Mouse (Mus musculus) MEL (cell line): Measurements from ENCODE around the gene Gm45208. TPM values are rescaled to one million over a fixed set of nuclear protein-coding genes. Genes with fewer than 3 reads are reported as not detected.
"Not testable (repeated sequence)": the region's sequence is repeated elsewhere in the genome, so short reads cannot be mapped to it uniquely, and the experiment has no call there.

Experiments
- DNase-seq: peaks from one replicate; pipeline ENCODE4 v3.0.0; 2011; ENCODE audit warnings: low read depth, low spot score
- H3K27ac ChIP-seq: 2 replicates; pipeline ENCODE4 v1.5.1; 2012; ENCODE audit warnings: low read depth, mild to moderate bottlenecking, control low read depth, low read length, moderate library complexity; ENCODE audit not compliant: control insufficient read depth
- H3K27me3 ChIP-seq, 2 experiments: fragments of 150-350 bp in 1 of 2; sonication (generic) in 1 of 2; 2 replicates each; pipeline ENCODE4 v1.6.1; 2012; ENCODE audit warnings: low read length in 2 of 2, mild to moderate bottlenecking in 2 of 2, improper control_type of control experiment in 1 of 2, moderate library complexity in 1 of 2; ENCODE audit not compliant: insufficient read depth in 2 of 2, control insufficient read depth in 1 of 2
- H3K36me3 ChIP-seq, 2 experiments: 2 replicates each; pipeline ENCODE4 v1.6.1; 2012 to 2014; ENCODE audit warnings: low read length in 2 of 2, improper control_type of control experiment in 1 of 2, inconsistent platforms in 1 of 2, mild to moderate bottlenecking in 1 of 2; ENCODE audit not compliant: insufficient read depth in 2 of 2, control insufficient read depth in 1 of 2
- H3K4me1 ChIP-seq, 2 experiments: fragments of 150-350 bp in 1 of 2; sonication (generic) in 1 of 2; 2 replicates each; pipeline ENCODE4 v1.6.1; 2012; ENCODE audit warnings: low read length in 2 of 2, improper control_type of control experiment in 1 of 2, mild to moderate bottlenecking in 1 of 2; ENCODE audit not compliant: insufficient read depth in 2 of 2, control insufficient read depth in 1 of 2
- H3K4me3 ChIP-seq, 2 experiments: fragments of 150-350 bp in 1 of 2; sonication (generic) in 1 of 2; 2 replicates each; pipeline ENCODE4 v1.5.1; 2012; ENCODE audit warnings: low read depth in 2 of 2, low read length in 2 of 2, mild to moderate bottlenecking in 2 of 2, moderate library complexity in 2 of 2, control low read depth in 1 of 2, improper control_type of control experiment in 1 of 2; ENCODE audit not compliant: control insufficient read depth in 1 of 2, insufficient read depth in 1 of 2
- H3K79me2 ChIP-seq: 2 replicates; pipeline ENCODE4 v1.6.1; 2012; ENCODE audit warnings: mild to moderate bottlenecking, low read length, moderate library complexity; ENCODE audit not compliant: control insufficient read depth, poor library complexity, insufficient read depth
- H3K9ac ChIP-seq: 2 replicates; pipeline ENCODE4 v1.6.1; 2012; ENCODE audit warnings: low read depth, mild to moderate bottlenecking, control low read depth, low read length, moderate library complexity; ENCODE audit not compliant: control insufficient read depth, poor library complexity, severe bottlenecking
- H3K9me3 ChIP-seq: fragments of 150-350 bp; sonication (generic); replicated peaks from 2 replicates; pipeline ENCODE4 v1.6.1; 2012; ENCODE audit warnings: mild to moderate bottlenecking, low read length, improper control_type of control experiment, moderate library complexity; ENCODE audit not compliant: insufficient read depth
- CHD1 ChIP-seq: IDR thresholded peaks from 2 replicates; pipeline ENCODE4 v1.6.1; 2012; ENCODE audit warnings: low read depth, mild to moderate bottlenecking, inconsistent platforms, low read length, improper control_type of control experiment
- E2F4 ChIP-seq: IDR thresholded peaks from 2 replicates; pipeline ENCODE4 v1.6.1; 2011; ENCODE audit warnings: low read depth, low read length, improper control_type of control experiment, borderline replicate concordance
- ELF1 ChIP-seq: IDR thresholded peaks from 2 replicates; pipeline ENCODE4 v1.6.1; 2014; ENCODE audit warnings: low read depth, mild to moderate bottlenecking, inconsistent platforms, low read length, improper control_type of control experiment, moderate library complexity
- ETS1 ChIP-seq: IDR thresholded peaks from 2 replicates; pipeline ENCODE4 v1.6.1; 2012; ENCODE audit warnings: low read depth, mild to moderate bottlenecking, inconsistent platforms, low read length, improper control_type of control experiment, moderate library complexity
- HCFC1 ChIP-seq: IDR thresholded peaks from 2 replicates; pipeline ENCODE4 v1.6.1; 2012; ENCODE audit warnings: low read depth, mild to moderate bottlenecking, inconsistent platforms, low read length, improper control_type of control experiment, moderate library complexity
- MAX ChIP-seq: IDR thresholded peaks from 2 replicates; pipeline ENCODE4 v1.6.1; 2011; ENCODE audit warnings: low read length, improper control_type of control experiment
- MXI1 ChIP-seq: IDR thresholded peaks from 2 replicates; pipeline ENCODE4 v1.6.1; 2011; ENCODE audit warnings: mild to moderate bottlenecking, low read depth, low read length, improper control_type of control experiment
- MYC ChIP-seq: IDR thresholded peaks from 2 replicates; pipeline ENCODE4 v1.6.1; 2011; ENCODE audit warnings: low read depth, mild to moderate bottlenecking, low read length, improper control_type of control experiment, moderate library complexity
- NELFE ChIP-seq: IDR thresholded peaks from 2 replicates; pipeline ENCODE4 v1.6.1; 2011; ENCODE audit warnings: low read depth, low read length, improper control_type of control experiment
- NRF1 ChIP-seq: IDR thresholded peaks from 2 replicates; pipeline ENCODE4 v1.6.1; 2014; ENCODE audit warnings: low read depth, mild to moderate bottlenecking, inconsistent platforms, low read length, improper control_type of control experiment, moderate library complexity; ENCODE audit not compliant: poor library complexity, insufficient read depth, severe bottlenecking
- POLR2A ChIP-seq, 2 experiments: IDR thresholded peaks; 2 replicates each; pipeline ENCODE4 v1.6.1; 2011 to 2012; ENCODE audit warnings: low read length in 2 of 2, mild to moderate bottlenecking in 2 of 2, control low read depth in 1 of 2, improper control_type of control experiment in 1 of 2, low read depth in 1 of 2, moderate library complexity in 1 of 2; ENCODE audit not compliant: control insufficient read depth in 1 of 2, insufficient read depth in 1 of 2, poor library complexity in 1 of 2
- POLR2AphosphoS2 ChIP-seq: IDR thresholded peaks from 2 replicates; pipeline ENCODE4 v1.6.1; 2011; ENCODE audit warnings: low read length, improper control_type of control experiment
- SIN3A ChIP-seq: IDR thresholded peaks from 2 replicates; pipeline ENCODE4 v1.6.1; 2012; ENCODE audit warnings: low read length, improper control_type of control experiment, inconsistent platforms
- TBP ChIP-seq: IDR thresholded peaks from 2 replicates; pipeline ENCODE4 v1.8.0; 2011; ENCODE audit warnings: low read depth, low read length, improper control_type of control experiment
- TCF12 ChIP-seq: IDR thresholded peaks from 2 replicates; pipeline ENCODE4 v1.6.1; 2014; ENCODE audit warnings: low read depth, mild to moderate bottlenecking, inconsistent platforms, low read length, improper control_type of control experiment, moderate library complexity
- ZMIZ1 ChIP-seq: IDR thresholded peaks from 2 replicates; pipeline ENCODE4 v1.6.1; 2012; ENCODE audit warnings: low read depth, mild to moderate bottlenecking, inconsistent platforms, low read length, improper control_type of control experiment, moderate library complexity
- polyA plus RNA-seq, 2 experiments: library from polyadenylated mRNA; stranded (reverse) in 1 of 2; unstranded in 1 of 2; fragments of >175 nt in 1 of 2; fragments of >200 nt in 1 of 2; gene quantifications; 2 replicates each; pipeline versions ENCODE4 v1.2.1 to v1.2.4; 2012; ENCODE audit warnings: low replicate concordance in 2 of 2, low read depth in 1 of 2; ENCODE audit not compliant: insufficient read length in 2 of 2, insufficient read depth in 1 of 2, missing spikeins in 1 of 2
- total RNA-seq: library from RNA; depleted of rRNA; stranded (reverse); fragments of 300-350 nt; gene quantifications from 2 replicates; pipeline ENCODE4 v1.2.3, GENCODE M21; 2012

Gene Gm45208
- total and polyA plus RNA-seq, 3 experiments = 11.0 TPM; not detected in 2

DNA sequence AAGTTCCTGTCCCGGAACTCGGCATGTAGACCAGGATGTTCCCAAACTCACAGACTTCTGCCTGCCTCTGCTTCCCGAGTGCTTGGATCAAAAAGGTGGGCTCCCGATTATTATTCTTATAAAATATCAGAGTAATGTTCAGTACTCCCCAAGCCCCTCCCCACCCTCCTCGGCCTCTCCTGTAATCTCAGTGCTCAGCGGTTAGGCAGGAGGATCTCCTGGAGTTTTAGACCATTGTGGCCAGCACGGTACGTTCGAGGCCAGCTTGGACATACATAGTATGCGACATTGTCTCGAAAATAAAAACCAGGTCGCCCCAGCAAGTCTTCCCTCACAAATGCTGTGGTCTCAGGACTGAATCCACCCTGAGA is 8.3 kb upstream of the Gm45208 start:
- DNase-seq, H3K36me3 ChIP-seq, H3K9me3 ChIP-seq, H3K27me3 ChIP-seq, H3K4me1 ChIP-seq, H3K79me2 ChIP-seq: not testable (repeated sequence)
- Histone ChIP-seq H3K27ac (peak overlapping the region; percentile 45), H3K9ac (peak overlapping the region; percentile 89), H3K4me3 (peak overlapping the region; percentile 70 to 88)
- TF ChIP-seq POLR2A (IDR thresholded peaks at IDR 0.05; ENCODE audit: control insufficient read depth in 1 of 2, insufficient read depth in 1 of 2, low read depth in 1 of 2, low read length in 2 of 2, poor library complexity in 1 of 2) = peak in 1 of 2 experiments; percentile 20; a peak in 1 of 4 replicates

DNA sequence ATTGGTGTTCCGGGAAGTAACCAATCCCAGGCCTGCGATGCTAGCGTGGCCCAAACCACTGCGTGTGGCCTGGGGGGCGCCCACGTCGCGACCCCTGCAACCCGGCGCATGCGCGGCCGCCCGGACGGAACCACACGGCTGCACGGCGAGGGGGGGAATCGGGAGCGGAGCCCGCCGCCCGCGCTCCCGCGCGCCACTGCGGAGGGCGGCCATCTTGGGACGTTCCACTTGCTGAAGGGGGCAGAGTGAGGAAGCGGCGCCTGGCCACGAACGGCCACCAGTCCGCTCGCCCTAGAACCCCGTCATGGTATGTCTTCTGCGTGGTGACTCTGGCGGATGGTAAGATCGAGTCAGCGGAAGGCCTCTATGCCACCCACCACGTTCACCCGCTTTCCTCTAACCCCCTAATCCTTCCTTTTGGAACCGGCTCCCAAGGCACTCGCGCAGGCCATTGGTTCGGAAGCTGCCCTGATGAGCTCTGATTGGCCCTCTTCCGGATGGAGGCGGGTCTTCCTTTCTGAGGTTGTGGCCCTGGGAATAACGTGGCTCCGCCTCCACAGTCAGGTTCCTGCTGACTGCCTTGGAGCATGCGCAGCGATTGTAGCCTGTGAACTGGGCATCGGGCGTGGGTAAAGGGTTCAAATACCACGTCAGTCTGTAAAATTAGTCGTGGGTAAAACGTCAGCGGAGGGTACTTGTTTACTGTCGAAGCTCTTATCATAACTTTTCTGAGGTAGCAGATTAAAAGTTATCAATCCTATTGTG is 7.7 kb upstream of the Gm45208 start, which contains the start of gene Wdr45:
Wdr45 (plus strand) TSS at position 199 of the 765 bp plus-strand sequence.
- H3K36me3 ChIP-seq, H3K79me2 ChIP-seq, H3K27me3 ChIP-seq, H3K4me1 ChIP-seq, H3K9me3 ChIP-seq: not testable (repeated sequence)
- H3K4me3 ChIP-seq = peak within 1 kb of the TSS; percentile 81 to 88
- H3K27ac ChIP-seq = peak within 1 kb of the TSS; percentile 68
- peak; percentile 99 for DNase-seq
- H3K9ac ChIP-seq = peak within 1 kb of the TSS; percentile 89
- TF ChIP-seq HCFC1 = peak; percentile 72
- peak; percentile 97 for TF ChIP-seq CHD1
- TF ChIP-seq SIN3A = peak; percentile 61; the same call in 1 of the 2 replicates
- TF ChIP-seq ETS1 = peak; percentile 38; the same call in 1 of the 2 replicates
- peak; percentile 15; the same call in 1 of the 2 replicates for TF ChIP-seq TCF12
- TF ChIP-seq E2F4 = 0 out of 2 replicates have a peak, but pooled peaks have one; percentile 63
- peak; percentile 96 for TF ChIP-seq NRF1
- TF ChIP-seq MAX = peak; percentile 77; the same call in 1 of the 2 replicates
- TF ChIP-seq TBP = peak; percentile 73
- TF ChIP-seq POLR2A (IDR thresholded peaks at IDR 0.05; ENCODE audit: control insufficient read depth in 1 of 2, insufficient read depth in 1 of 2, low read depth in 1 of 2, low read length in 2 of 2, poor library complexity in 1 of 2) = peak in 1 of 2 experiments; percentile 89; a peak in 2 of 4 replicates
- peak; percentile 82; the same call in 1 of the 2 replicates for TF ChIP-seq MYC
- peak; percentile 88 for TF ChIP-seq NELFE
- TF ChIP-seq ZMIZ1 = peak; percentile 66; the same call in 1 of the 2 replicates
- TF ChIP-seq POLR2AphosphoS2 = peak; percentile 91
- peak; percentile 47; the same call in 1 of the 2 replicates for TF ChIP-seq ELF1
- peak; percentile 87 for TF ChIP-seq MXI1
